Mouse (Mus musculus): ENCODE measurements around the gene Idh2.
"Not testable (repeated sequence)": the region's sequence is repeated elsewhere in the genome, so short reads cannot be mapped to it uniquely, and the experiment has no call there.

Gene Idh2

DNA sequence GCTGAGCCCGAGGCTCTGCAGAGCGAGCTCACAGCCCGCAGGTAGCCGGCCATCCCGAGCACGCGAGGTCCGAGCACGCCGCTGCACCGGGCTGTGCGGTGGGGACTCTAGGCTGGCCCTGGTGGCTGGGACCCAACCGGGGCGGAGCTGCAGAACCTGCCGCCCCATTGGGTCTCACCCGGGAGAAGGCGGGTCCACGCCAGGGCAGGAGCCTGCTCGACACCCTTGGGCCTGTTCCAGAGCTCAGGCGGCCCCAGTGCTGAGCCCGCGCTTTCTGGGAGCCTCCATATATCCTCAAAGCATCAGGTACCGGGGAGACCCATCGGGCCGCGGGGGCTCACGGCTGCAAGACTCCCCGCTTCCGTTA is at the start of gene Idh2:
Idh2 (minus strand) TSS at position 169 of the 367 bp plus-strand sequence.
- DNase-seq, result peak; percentile 89

DNA sequence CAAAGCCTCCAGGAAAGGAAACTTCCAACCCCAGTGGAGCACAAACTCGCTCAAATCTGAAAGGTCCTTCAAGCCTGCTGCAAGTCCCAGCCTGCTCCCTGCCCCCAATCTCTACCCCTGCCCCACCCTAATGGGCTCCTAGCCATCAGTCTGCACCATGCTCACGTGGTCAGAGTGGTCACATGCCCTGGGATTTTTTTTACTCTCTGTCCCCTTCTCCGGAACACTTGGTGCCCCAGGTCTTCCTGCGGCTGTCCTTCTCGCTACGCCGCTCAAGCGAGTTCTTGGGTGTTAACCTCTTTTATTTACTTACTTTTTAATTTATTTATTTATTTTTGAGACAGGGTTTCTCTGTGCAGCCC is 45.7 kb upstream of the Idh2 start:
- DNase-seq, result no peak

DNA sequence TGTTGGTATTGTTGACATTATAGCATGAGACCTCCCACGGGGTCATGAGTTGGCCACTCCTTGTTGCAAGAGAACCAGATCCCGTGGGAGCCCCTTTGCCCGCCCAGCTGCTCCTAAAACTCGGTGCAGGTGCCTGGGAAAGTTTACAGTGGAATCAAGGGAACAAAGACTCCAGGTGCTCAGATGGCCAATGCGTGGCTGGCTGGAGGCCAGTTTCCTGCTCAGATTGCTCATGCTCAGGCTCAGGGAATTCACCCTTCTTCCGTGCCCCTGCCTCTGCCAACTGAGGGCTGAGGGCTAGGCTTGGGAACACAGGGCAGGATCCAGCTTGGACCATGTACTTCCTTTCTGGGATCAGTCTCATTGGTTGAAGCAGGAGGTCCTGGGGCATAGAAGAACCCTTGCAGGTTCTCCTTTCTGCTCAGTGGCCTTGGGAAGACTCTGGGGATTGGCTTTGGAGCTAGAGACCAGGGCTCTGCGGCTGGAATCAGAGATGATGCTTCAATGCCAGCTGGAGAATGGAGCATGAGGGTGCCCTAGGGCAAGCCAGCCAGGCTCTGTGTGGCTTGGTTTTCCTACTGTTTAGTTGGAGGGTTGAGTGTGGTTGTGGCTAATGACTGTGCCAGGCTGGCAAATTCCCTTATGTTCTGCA is 45.2 kb upstream of the Idh2 start:
- no peak for DNase-seq

DNA sequence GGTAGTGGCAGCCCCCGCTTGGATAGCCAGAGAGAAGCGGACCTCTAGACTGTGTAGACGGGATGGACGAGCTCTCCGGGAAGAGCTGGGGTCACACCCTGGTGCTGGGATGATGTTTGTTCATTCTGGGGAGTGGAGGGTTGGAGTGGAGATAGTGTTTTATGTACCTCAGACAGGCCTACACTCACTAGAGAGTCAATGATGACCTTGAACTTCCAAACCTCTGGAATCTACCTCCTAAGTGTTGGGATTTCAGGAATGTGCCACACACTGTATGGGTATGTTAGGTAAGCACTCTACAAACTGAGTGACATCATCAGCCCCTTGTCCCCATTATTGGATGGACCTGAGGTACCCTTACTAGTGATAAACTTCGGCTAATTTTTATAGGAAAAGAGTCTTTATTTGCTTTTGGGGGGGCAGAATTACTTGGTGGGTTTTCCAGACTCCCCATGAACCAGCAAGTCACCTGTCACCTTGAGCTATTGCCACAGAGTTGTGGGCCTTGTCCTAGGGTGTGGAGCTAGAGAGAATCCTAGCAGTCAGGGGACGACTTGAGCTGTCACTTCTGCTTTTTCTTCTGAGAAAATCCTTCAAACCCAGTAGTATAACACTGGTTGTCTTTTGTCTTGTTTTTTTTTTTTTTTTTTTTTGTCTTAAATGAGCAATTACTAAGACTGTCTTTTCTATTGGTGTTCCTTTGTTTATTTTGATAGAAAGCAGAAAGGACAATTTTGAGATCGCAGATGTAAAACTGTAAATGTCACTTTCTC is 43.5 kb upstream of the Idh2 start:
- no peak for DNase-seq

DNA sequence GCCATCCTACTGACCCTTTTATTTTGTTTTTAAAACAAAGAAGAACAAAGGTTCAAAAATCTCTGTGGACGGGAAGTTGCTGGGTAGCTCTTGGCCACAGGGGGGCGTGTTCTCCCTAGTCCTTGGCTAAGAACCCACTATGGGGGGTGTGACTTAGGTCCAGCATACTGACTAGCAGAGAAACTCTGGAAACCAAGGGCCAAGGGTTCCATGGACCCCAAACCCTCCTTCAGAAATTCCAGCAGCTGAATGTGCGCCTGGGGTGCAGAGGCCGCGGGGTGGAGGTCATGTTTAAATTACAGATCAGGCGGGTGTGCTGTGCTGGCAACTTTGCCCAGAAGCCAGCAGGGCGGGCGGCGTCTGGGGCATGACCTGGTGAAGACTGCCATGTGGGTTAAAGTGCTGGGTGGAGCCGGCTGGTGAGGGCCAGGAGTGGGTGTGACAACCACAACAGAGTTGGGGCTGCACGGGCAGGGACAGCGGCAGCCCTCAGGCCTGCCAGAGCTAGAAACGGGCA is 41.6 kb upstream of the Idh2 start:
- DNase-seq, result no peak

GRCm38 (mm10) chr7:80154689-80155088 is 39.5 kb upstream of the Idh2 start:
- no peak for DNase-seq

DNA sequence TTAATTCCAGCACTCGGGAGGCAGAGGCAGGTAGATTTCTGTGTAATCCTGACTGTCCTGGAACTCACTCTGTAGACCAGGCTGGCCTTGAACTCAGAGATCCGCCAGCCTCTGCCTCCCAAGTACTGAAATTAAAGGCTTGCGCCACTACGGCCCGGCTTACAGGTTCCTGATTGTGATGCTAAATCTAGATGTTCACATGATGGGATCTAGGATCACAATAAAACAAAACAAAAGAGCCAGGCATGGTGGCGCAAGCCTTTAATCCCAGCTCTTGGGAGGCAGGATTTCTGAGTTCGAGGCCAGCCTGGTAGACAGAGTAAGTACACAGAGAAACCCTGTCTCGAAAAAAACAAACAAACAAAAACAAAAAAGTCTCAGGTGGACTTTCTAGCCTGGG is 37.6 kb upstream of the Idh2 start:
- no peak for DNase-seq

DNA sequence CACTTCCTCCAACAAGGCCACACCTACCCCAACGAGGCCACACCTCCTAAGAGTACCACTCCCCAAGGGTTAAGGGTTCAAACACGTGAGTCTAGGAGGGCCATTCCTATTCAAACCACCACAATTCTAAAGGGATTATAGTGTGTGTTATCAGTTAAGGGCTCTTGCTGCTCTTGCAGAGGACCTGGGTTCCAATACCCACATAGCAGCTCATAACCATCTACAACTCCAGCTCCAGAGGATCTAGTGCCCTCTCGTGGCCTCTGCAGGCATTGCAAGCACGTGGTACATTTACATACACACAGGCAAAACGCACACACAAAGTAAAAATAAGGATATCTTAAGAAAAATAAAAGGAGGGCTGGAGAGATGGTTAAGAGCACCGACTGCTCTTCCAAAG is 37.0 kb upstream of the Idh2 start:
- DNase-seq, result no peak

GRCm38 (mm10) chr7:80149356-80149755 is 34.2 kb upstream of the Idh2 start:
- DNase-seq, result peak; percentile 37

DNA sequence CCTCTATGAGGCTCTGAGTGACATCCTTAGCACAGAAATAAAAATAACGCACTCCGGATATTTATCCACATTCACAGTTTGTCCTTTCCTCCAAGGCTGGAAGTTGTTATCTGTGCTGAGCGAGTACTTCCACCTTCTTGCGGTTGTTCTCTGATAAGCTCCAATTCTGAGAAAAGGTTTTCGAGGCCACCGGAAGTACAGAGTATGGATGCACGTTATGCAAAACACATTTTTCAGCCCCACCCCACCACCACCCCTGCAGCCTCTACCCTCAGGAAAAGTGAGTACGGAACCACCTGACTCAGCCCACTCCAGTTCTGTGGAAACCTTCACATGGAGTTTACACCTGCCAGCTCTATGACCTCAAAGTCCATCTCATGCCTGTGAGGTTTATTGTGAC is 30.9 kb upstream of the Idh2 start:
- DNase-seq, result no peak

GRCm38 (mm10) chr7:80144695-80145094 is 29.5 kb upstream of the Idh2 start:
- DNase-seq, result no peak

- DNase-seq, result peak; percentile 79
Measured at GRCm38 (mm10) chr7:80143331-80144273, 28.4 kb upstream of the Idh2 start.

DNA sequence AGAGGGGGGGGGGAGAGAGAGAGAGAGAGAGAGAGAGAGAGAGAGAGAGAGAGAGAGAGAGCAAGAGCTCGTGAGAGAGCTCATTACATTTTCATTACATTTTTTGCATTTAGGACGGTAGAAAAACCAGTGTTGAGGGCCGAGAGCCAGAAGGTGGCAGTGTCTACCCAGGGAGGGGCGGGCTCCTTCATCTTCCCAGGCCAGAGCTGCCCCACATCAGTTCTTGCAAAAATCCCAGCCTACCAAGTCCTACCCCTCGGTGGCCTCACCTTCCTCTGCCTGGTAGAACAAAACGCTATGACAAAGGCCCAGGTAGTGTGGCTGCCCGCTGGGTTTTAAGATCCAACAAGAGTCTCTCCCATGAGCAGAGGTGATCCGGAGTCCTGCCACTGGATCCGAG is 25.6 kb upstream of the Idh2 start:
- DNase-seq, result peak; percentile 65

GRCm38 (mm10) chr7:80138375-80138774 is 23.2 kb upstream of the Idh2 start:
- DNase-seq, result no peak

DNA sequence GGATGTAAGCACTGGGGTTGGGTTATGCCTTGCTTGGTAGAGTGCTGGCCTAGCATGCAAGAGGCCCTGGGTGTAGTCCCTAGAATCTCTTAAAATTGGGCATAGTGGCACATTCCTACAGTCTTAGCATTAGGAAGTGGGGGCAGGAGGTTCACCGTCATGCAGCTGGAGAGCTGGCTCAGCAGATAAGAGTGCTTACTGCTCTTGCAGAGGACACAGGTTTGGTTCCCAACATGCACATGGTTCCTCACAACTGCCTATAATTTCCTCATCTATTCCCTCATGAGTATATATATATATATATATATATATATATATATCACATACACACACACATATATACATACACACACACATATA is 20.0 kb upstream of the Idh2 start:
- DNase-seq, result no peak

DNA sequence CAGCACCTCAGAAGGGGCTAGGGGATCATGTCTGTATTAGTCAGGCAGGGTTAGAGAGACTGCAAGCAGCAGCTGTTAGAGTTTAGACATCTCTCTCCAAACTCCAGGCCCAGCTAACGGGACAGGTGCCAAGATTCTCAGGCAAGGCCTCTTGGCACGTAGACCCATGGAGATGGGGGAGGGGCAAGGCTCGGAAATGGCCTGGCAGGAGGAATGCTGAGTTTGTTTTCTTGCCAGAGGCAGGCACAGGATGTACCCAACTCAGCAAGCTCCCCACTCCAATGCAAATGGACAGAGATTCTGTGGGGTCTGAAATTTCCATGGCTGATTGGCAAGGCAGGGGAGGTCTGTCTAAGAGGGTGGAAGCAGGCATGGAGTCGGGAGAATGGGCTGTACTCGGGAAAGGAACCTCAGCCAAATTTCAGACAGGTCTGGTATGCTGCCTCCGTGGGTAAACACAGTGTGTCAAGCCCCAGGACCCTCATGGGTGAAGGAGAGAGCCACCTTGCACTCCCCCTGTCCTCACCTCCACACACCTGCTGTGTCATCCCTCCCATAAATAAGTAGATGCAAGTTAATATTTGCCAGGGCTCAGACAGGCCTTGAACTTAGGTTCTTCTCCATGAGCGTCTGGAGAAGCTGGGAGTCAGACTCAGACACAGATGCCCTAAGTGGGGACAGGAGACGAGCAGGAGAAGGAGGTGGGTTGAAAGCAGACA is 19.4 kb upstream of the Idh2 start:
- DNase-seq, result peak; percentile 62

DNA sequence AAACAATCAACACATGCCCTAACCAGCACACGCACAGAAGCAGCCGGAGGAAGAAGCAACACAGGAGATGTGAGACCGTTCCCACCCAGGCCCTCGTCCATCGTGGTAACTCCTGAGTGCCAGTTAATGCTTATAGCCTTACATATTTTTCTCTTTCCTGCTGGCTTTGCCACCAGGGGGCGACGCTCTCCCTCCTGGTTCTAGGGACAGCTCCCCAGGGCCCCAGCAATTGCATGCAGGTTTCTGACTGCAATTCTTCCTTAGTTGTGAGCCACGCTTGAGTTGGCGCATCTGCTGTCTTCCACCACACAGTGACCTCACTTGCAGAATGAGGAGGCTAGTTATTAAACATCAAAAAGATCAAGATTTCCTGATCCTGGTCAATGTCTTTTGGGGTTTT is 17.3 kb upstream of the Idh2 start:
- DNase-seq, result peak; percentile 15

- not testable (repeated sequence) for DNase-seq
Measured at GRCm38 (mm10) chr7:80131315-80131714, 16.1 kb upstream of the Idh2 start.

- no peak for DNase-seq
Measured at GRCm38 (mm10) chr7:80130344-80131055, 15.3 kb upstream of the Idh2 start.

GRCm38 (mm10) chr7:80129278-80129677 is 14.1 kb upstream of the Idh2 start:
- no peak for DNase-seq

- DNase-seq, result no peak
Measured at GRCm38 (mm10) chr7:80123672-80124071, 8.5 kb upstream of the Idh2 start.

DNA sequence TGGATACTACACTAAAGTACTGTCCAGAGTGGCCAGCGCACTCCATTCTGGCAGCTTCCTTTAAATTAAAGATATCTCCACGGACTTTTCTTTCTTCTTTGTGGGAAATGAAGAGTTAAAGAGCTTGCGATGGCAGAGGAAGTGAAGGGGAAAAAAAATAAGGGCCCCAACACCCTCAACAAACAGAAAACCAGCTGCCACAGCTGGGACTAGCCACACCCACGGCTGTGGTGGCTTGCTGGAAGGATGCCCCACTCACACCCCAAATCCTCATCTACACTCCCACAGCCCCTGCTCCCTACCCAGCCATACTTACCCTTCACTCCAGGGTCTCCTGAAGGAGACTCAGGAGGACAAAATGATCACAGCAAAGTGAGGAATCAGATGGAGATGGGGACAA is 7.9 kb upstream of the Idh2 start:
- no peak for DNase-seq

Data from right cerebral cortex, postnatal 25 days (tissue).